Mouse (Mus musculus) right cerebral cortex, postnatal 14 days (tissue): ENCODE measurements around the gene Ift88.
"Not testable (repeated sequence)": the region's sequence is repeated elsewhere in the genome, so short reads cannot be mapped to it uniquely, and the experiment has no call there.

ENCODE experiments used
- DNase-seq: peaks from one replicate; pipeline ENCODE4 v3.0.0; 2022

Ift88 gene

DNA sequence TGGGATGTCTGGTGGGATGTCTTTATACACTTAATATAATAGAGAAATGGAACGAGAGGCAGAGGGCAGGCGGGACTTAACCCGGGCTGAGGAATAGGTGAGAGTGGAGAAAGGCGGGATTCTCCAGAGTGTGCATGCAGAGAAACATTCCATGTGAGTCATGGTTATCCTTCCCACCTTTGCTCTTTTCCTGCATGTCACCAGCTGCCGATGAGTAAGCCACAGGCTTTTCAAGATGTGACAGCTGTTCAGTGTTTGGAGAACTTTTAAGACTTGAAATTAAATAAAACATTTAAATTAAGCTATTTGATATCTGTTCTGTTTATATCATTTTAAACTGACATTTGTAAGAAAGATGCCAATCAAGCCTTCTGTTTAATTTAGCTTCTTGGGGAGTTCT is 36.0 kb downstream of the Ift88 start:
- no peak for DNase-seq

- DNase-seq, result not testable (repeated sequence)
These were observed 36.5 kb downstream of the Ift88 start for GRCm38 (mm10) chr14:57460326-57460725.

DNA sequence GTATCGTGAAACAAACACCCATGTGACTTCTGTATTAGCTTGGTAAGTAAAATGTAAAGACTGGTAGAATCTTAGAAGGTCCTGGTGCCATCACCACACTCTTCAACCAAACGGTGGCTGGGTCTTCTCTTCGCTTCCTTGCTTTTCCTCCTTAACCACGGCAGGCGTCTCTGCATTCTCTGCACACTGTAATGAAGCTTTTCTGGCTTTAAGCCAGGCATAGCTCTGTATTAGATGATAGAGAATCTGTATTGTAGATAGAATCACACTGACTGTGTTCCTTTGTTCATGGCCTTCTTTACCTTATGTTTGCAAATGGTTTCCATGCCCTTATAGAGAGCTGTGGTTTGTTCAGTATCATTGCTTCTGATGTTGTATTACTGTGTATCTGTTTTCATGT is 39.0 kb downstream of the Ift88 start:
- no peak for DNase-seq

GRCm38 (mm10) chr14:57475057-57475456 is 51.2 kb downstream of the Ift88 start:
- peak; percentile 79 for DNase-seq

DNA sequence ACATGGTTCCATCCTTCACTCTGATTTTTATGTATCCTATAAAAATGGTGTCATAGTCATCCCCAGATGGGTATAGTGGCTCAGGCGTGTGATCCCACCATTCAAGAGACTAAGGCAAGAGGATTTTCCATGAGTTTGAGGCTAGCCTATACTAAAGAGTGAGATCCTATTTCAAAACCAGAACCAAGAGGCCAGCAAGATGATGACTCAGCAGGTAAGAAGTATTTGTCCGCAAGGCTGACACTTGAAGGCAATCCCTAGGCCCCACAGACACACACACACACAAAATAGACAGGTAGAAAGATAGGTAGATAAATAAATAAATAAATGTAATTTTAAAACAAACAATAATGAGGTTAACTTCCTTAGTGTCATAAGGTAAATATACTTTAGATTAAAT is 58.4 kb downstream of the Ift88 start:
- no peak for DNase-seq

- no peak for DNase-seq
These were observed 60.3 kb downstream of the Ift88 start for GRCm38 (mm10) chr14:57484183-57484582.

DNA sequence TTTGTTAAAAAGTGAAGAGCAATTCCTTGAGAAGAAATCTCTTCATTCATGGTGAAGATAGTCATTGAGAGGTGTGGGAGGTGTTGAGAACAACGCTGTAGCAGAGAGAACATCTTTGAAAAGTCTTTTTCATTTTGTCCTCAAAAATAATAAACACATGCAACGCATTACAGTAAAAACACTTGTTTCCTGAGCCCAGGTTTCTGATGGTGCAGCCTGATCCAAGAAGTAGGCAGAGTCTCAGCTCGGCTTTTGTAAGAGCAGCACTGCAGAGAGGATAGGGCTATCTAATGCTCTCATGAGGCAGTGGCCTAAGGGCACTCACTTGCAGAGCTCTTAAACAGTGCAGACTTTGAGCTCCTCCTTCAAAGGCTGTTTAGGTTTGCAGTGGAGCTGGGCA is 65.8 kb downstream of the Ift88 start:
- DNase-seq, result no peak

DNA sequence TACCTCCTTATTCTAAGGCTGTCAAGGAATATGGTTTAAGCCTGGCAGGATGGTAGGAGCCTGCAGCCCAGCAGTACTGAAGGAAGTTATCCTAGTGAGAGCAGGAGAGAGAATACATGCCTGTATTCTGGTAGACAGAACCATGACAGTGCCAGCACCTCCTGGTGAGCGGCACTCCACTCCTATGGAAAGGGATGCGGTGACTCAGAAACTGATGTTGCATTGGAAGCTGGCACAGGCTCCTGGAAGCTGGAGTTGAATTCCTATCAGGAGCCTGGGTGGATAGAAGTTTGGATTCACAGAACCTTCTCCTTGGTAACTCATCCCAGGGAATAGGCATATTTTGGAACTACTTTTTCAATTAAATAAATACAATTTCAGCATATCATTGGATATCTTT is 70.0 kb downstream of the Ift88 start:
- no peak for DNase-seq

DNA sequence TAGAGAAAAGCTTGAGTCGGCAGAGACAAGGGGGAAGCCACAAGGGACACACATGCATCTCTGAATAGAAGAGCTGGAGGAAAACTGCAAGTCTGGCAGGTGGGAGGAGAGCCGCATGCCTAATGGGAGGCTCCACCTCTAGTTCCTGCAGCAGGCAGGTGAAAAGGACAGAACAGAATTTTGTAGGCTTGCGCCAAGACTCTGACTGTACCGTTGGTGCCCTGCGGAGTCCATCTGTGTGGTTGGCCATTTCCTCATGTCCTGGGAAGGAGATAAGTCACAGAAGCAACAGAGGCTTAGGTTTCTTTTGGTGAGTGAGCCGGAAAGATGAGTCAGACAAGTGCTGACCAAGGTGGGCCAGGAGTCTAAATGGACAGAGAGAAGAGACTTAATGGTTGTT is 79.9 kb downstream of the Ift88 start:
- no peak for DNase-seq

- peak; percentile 15 for DNase-seq
These were observed 85.7 kb downstream of the Ift88 start for GRCm38 (mm10) chr14:57509554-57509953.

GRCm38 (mm10) chr14:57515156-57515762 is 91.4 kb downstream of the Ift88 start:
- no peak for DNase-seq

DNA sequence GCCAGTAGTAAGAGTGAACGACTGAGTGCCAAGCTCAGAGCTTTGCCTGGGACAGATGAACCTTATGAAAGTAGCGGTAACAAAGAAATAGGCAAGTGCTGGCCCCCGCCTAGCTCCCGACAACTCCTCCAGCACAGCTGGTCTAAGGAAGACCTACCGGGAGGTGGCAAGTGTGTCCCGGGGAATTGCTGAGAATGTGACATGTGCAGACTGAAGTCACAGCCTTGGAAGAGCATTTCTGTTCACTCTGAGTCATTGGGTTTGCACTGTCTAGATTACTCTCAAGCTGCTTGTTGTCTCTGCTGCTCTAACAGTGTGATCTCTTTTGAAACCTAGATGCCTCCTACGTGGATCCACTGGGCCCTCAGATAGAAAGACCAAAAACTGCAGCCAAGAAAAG is 93.1 kb downstream of the Ift88 start:
- no peak for DNase-seq

- no peak for DNase-seq
These were observed 99.9 kb downstream of the Ift88 start for GRCm38 (mm10) chr14:57523762-57524161.

DNA sequence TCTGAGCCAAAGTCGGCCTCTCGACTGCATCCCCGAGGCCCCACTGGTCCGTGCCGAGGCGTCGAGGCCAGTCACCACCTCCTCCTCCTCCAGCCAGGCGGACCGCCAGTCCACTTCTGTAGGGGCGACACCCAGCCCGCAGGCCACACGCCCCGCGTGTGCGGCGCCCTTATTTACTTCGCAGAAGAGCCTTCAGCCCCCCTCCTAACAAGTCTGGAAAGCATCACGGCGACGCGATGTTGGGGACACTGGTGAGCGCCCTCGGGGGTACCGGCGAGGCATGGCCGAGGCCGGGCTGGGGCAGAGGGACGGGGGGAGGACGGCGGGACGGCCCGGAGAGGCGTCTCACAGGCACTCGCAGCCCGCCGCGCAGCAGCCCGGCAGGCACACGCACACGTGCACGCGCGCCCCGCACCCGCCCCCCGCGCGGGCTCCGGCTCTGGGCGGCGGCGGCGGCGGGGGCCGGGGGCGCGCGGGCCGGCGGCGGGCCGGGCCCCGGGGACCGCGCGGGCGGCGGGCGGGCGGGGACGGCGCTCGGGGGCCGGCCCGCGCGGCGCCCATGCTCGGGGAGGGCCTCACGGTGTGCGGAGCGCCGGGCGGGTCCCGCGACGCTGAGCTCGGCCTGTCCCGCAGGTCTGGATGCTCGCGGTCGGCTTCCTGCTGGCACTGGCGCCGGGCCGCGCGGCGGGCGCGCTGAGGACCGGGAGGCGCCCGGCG is 101.0 kb downstream of the Ift88 start, which contains the start of gene Il17d:
Gene Il17d, plus strand, starts transcription at position 107 of the 717 bp plus-strand sequence.
- peak; percentile 46 for DNase-seq

- DNase-seq, result peak; percentile 75
These were observed 101.7 kb downstream of the Ift88 start for GRCm38 (mm10) chr14:57525388-57526049.

- DNase-seq, result no peak
These were observed 102.3 kb downstream of the Ift88 start for GRCm38 (mm10) chr14:57526050-57526623.

GRCm38 (mm10) chr14:57527122-57527521 is 103.3 kb downstream of the Ift88 start:
- no peak for DNase-seq

DNA sequence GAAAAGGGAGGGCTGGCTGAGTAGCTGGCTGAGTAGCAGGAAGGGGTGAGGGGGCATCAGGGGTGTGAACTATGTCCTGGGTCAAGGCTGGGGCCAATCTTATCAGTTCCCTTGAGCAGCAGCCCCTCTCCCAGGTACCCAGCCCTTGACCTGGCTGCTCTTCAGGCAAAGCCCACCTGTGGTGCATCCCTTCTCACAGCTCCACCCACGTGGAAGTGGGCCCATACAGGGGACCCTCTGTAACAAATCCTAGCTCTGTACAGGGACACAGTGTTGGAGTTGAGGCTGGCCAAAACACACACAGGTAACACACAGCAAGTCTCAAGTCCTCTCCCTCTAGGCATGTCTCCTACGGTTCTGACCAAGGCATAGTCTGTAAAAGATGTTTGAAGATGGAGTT is 103.7 kb downstream of the Ift88 start:
- DNase-seq, result no peak

- DNase-seq, result peak; percentile 48
These were observed 105.4 kb downstream of the Ift88 start for GRCm38 (mm10) chr14:57529086-57529785.

DNA sequence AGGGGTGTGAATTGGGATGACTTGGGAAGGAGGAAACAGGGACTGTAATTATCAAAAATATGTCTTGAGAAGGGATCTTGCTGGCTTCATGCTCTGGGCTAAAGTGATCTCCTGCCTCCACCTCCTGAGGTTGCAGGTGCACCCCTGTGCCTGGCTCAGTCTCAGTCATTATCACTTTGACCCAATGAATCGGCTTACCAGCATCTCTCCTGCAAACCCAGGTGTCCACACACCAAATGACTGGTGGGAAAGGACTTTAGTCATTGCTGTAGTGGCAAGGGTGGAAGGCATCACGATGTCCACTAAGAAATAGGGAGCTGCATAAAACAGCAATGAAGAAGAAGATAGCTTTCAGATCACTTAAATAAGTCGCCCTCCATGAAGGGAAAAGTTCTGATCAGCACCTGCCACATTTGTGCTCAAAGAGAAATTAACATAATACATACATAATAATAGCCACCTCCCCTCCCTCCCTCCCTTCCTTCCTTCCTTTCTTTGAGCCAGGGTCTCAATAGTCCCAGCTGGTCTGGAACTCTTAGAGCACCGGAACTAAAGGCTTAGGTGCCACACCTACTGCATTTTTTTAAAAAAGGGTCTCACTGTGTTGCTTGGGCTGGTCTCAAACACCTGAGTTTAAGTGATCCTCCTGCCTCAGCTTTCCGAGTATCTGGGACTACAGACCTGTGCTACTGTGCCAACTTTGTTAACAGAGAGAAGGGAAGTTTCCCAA is 106.1 kb downstream of the Ift88 start:
- no peak for DNase-seq

- no peak for DNase-seq
These were observed 108.7 kb downstream of the Ift88 start for GRCm38 (mm10) chr14:57532577-57532976.

DNA sequence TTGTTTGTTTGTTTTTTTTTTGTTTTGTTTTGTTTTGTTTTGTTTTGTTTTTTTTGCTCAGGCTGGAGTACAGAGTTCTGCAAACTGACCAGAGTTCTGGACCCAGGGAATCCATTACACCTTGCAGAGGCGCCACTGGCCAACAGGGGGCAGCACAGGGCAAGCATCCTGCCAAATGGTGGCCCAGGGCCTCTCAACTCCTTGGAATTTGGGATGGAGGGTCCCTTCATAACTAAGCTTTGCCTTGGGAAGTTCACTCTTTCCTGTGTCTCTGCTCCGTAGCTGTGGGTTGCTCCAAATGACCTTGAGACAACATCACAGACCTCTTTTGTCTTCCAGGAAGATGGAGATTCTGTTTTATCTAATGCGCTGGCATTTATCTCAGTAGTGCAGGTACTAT is 109.4 kb downstream of the Ift88 start:
- DNase-seq, result peak; percentile 62
